Mouse (Mus musculus) gastrocnemius, adult 8-10 months (tissue): ENCODE data around the gene Tfap2d. TPM values are rescaled to one million over a fixed set of nuclear protein-coding genes. Genes with fewer than 3 reads are reported as not detected.

ENCODE experiments used
- DNase-seq, 2 experiments: peaks; one replicate each; pipeline ENCODE4 v3.0.0; 2022; ENCODE audit warnings: low spot score in 2 of 2
- total RNA-seq, 4 experiments: library from RNA; stranded (reverse); gene quantifications; 2 replicates each; pipeline ENCODE4 v1.2.4; 2022

The Tfap2d gene
- not detected for total RNA-seq

- DNase-seq: no peak
Measured at GRCm38 (mm10) chr1:19102631-19103030, at the start of gene Tfap2d. Tfap2d (plus strand) TSS chr1:19103022.

GRCm38 (mm10) chr1:19056300-19056699, 46.5 kb upstream of the Tfap2d start:
- no peak for DNase-seq

- no peak for DNase-seq
Measured at GRCm38 (mm10) chr1:19056861-19057260, 46.0 kb upstream of the Tfap2d start.

GRCm38 (mm10) chr1:19088078-19088477, 14.7 kb upstream of the Tfap2d start:
- no peak for DNase-seq

- no peak for DNase-seq
Measured at GRCm38 (mm10) chr1:19096921-19097320, 5.9 kb upstream of the Tfap2d start.

- DNase-seq: no peak
Measured at GRCm38 (mm10) chr1:19103316-19103715, 494 bp downstream of the Tfap2d start.

- no peak for DNase-seq
Measured at GRCm38 (mm10) chr1:19103776-19104142, 937 bp downstream of the Tfap2d start.

GRCm38 (mm10) chr1:19104143-19104857, 1.5 kb downstream of the Tfap2d start:
- no peak for DNase-seq

- DNase-seq: no peak
Measured at GRCm38 (mm10) chr1:19106401-19106800, 3.6 kb downstream of the Tfap2d start.

- DNase-seq: no peak
Measured at GRCm38 (mm10) chr1:19106841-19107800, 4.3 kb downstream of the Tfap2d start.

- no peak for DNase-seq
Measured at GRCm38 (mm10) chr1:19107801-19108200, 5.0 kb downstream of the Tfap2d start.

- no peak for DNase-seq
Measured at GRCm38 (mm10) chr1:19109711-19110110, 6.9 kb downstream of the Tfap2d start.

GRCm38 (mm10) chr1:19110211-19110610, 7.4 kb downstream of the Tfap2d start:
- no peak for DNase-seq

GRCm38 (mm10) chr1:19111020-19111419, 8.2 kb downstream of the Tfap2d start:
- no peak for DNase-seq

- DNase-seq: no peak
Measured at GRCm38 (mm10) chr1:19178742-19179397, 76.0 kb downstream of the Tfap2d start.

- no peak for DNase-seq
Measured at GRCm38 (mm10) chr1:19205649-19206048, 102.8 kb downstream of the Tfap2d start.

GRCm38 (mm10) chr1:19206194-19206593, 103.4 kb downstream of the Tfap2d start:
- DNase-seq: no peak

GRCm38 (mm10) chr1:19207611-19208010, 104.8 kb downstream of the Tfap2d start:
- DNase-seq: no peak

- DNase-seq: no peak
Measured at GRCm38 (mm10) chr1:19208641-19209358, 106.0 kb downstream of the Tfap2d start, which contains the start of gene Tfap2b. Tfap2b (plus strand) TSS chr1:19208914.

GRCm38 (mm10) chr1:19209359-19209745, 106.5 kb downstream of the Tfap2d start:
- DNase-seq: no peak

GRCm38 (mm10) chr1:19209776-19210175, 107.0 kb downstream of the Tfap2d start:
- no peak for DNase-seq
